Mouse (Mus musculus): ENCODE data around the gene Vmn1r47.
"Not testable (repeated sequence)": the region's sequence is repeated elsewhere in the genome, so short reads cannot be mapped to it uniquely, and the experiment has no call there.

- not testable (repeated sequence) for TF ChIP-seq GATA1 (IDR thresholded peaks at IDR 0.05; ENCODE audit: borderline replicate concordance, low read length); FLI1 (IDR thresholded peaks at IDR 0.05; ENCODE audit: low read length)
Observed at GRCm38 (mm10) chr6:90036741-90037140, 20.8 kb downstream of the Vmn1r47 start, which contains the start of gene Vmn1r48.
